Mouse (Mus musculus): Measurements from ENCODE around the gene Zbtb3.

The Zbtb3 gene

GRCm38 (mm10) chr19:8839908-8840791 is 37.8 kb downstream of the Zbtb3 start:
- peak; percentile 81 to 87 for DNase-seq (ENCODE audit: low spot score in 2 of 2)

- no peak for DNase-seq (ENCODE audit: low spot score in 2 of 2)
Observed at GRCm38 (mm10) chr19:8841012-8841411, 38.7 kb downstream of the Zbtb3 start.

- no peak for DNase-seq (ENCODE audit: low spot score in 2 of 2)
Observed at GRCm38 (mm10) chr19:8842961-8843360, 40.6 kb downstream of the Zbtb3 start.

- peak; percentile 72 to 86 for DNase-seq (ENCODE audit: low spot score in 2 of 2)
Observed at GRCm38 (mm10) chr19:8844371-8845129, 42.2 kb downstream of the Zbtb3 start.

GRCm38 (mm10) chr19:8848356-8848755 is 46.0 kb downstream of the Zbtb3 start:
- DNase-seq (ENCODE audit: low spot score in 2 of 2): no peak

- DNase-seq (ENCODE audit: low spot score in 2 of 2): peak in 1 of 2 experiments; percentile 47
Observed at GRCm38 (mm10) chr19:8850402-8850901, 48.1 kb downstream of the Zbtb3 start, which contains the start of gene Lrrn4cl. Gene Lrrn4cl, plus strand, starts transcription at chr19:8850768.

- DNase-seq (ENCODE audit: low spot score in 2 of 2): no peak
Observed at GRCm38 (mm10) chr19:8851639-8852038, 49.3 kb downstream of the Zbtb3 start.

- peak in 1 of 2 experiments; percentile 33 for DNase-seq (ENCODE audit: low spot score in 2 of 2)
Observed at GRCm38 (mm10) chr19:8852236-8852928, 50.0 kb downstream of the Zbtb3 start.

GRCm38 (mm10) chr19:8853117-8853516 is 50.8 kb downstream of the Zbtb3 start:
- peak in 1 of 2 experiments; percentile 36 for DNase-seq (ENCODE audit: low spot score in 2 of 2)

Data from right cerebral cortex, postnatal 10 days (tissue).